Mouse (Mus musculus): Measurements from ENCODE around the gene Insl5. TPM values are rescaled to one million over a fixed set of nuclear protein-coding genes. Genes with fewer than 3 reads are reported as not detected.
A peak's percentile ranks its signal among the peaks of the same experiment; 100 is the strongest.

The Insl5 gene
- total RNA-seq, 2 experiments from 2014 or later = not detected

DNA sequence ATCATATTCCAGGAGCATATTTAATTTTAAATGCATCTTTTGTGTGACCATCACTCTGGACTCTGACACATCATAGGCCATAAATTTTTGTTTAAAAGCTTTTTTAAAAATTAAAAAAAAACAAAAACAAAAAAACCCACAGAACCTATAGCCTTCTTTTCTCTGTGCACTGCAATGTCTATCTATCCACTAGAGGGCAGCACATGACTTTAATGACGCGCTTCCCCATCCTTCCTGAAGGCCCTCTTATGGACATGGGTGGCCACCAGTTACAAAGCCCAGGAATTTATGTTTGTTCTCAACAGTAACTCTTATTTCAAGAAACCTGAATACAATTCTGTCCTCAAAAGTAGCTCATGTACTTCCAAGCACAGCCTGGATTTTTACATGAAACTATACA, 39.7 kb downstream of the Insl5 start:
- peak; percentile 29 for DNase-seq
- intact Hi-C loops (cut with DNase I) = loop anchor here (1.0 to 2.0 kb wide), 2 partner anchors 159 to 360 kb away; no protein-coding TSS in a partner anchor

DNA sequence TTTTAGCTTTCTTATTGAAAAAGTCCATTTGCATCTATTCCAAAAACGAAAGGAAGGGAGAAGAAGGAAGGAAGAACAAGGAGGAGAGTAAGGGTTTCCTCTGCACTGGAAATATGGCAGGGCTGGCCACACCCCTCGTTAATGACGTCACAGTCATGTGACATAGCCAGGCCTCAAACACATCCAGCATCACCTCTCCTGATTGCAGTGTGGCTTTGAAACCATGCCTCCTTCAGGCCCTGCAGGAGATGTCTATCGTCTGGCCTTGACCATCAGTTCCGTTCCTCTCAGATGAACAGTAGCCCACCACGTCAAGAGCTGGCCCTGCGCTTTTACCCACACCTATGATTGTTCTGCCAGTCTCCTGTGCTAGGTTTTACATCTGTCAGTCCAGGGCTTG, 40.5 kb downstream of the Insl5 start:
- no peak for TF ChIP-seq CTCF (IDR thresholded peaks at IDR 0.05)
- no peak for DNase-seq
- intact Hi-C loops (cut with DNase I) = loop anchor here (2.0 kb wide), 1 partner anchor 361 kb away; no protein-coding TSS in a partner anchor
- Histone ChIP-seq H3K4me3 (no peak overlapping the region), H3K27ac (no peak overlapping the region)

More for the DNA sequence above, 39.7 kb downstream of the Insl5 start:
- no peak overlapping the region for H3K4me3 ChIP-seq
- TF ChIP-seq CTCF (IDR thresholded peaks at IDR 0.05) = peak; percentile 85
- no peak overlapping the region for H3K27ac ChIP-seq

DNA sequence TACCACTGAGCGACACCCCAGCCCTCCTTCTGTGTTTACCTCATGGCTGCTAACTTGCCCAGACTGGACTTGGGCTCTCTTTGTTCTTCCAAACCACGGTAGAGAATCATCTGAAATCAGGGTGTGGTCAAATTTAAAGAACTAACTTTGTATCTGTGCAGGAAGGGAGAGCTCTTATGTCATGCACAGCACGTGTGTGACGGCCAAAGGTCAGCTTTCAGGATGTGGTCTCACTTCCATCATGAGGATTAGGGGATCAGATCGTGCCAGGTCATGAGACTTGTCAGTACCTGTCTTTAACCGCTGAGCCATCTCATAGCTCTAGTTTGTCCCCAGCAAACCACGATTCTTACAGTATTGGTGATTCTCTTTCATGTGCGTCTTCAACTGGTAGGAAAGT, 44.9 kb downstream of the Insl5 start:
- intact Hi-C loops (cut with DNase I) = no loop called here
- Histone ChIP-seq H3K4me3 (no peak overlapping the region), H3K27ac (no peak overlapping the region)
- TF ChIP-seq CTCF (IDR thresholded peaks at IDR 0.05) = no peak
- DNase-seq = no peak

DNA sequence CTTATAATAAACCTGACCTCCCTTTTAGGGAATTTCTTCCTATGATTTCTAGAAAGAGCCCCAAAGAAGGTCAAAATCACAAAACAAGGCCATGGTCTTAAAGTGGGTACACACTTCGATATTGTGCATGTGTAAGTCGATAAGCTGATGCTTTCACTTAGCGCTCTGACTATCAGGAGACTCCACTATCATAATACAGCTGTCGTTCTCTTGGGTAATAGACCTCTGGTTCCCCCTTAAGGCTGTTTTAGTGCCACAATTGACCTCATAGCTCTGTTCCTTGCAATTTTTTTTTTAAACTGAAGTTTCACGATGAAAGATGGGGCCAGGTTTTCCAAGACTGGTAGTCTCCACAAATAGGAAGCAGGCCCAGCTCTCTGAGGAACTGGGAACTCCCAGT, 47.3 kb downstream of the Insl5 start:
- no peak for TF ChIP-seq CTCF (IDR thresholded peaks at IDR 0.05)
- Histone ChIP-seq H3K27ac (no peak overlapping the region), H3K4me3 (peak overlapping the region; percentile 49)
- intact Hi-C loops (cut with DNase I) = no loop called here
- DNase-seq = no peak

DNA sequence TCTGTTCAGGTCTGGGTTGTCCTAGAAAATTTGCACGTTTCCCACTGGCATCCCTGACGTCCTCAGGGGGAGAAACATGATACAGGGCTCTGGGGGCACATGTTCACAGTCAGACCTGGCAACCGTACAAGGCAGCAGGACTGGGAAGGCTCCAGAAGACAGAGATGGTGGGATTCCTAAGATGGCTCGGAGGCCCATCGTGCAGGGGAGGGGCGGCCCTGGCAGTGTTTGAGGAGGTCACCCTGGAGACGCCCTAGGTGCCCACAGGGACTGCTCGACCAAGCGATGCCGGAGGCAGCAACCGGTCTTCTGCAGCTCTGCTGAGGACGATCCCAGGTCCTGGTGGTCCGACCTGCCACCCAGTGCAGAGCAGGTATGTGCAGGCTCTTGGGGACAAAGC, 48.2 kb downstream of the Insl5 start, which contains the start of gene Tctex1d1:
Gene Tctex1d1, plus strand, starts transcription at position 167 of the 400 bp plus-strand sequence.
- peak within 1 kb of the TSS; percentile 49 for H3K4me3 ChIP-seq
- peak; percentile 40 for DNase-seq
- TF ChIP-seq CTCF (IDR thresholded peaks at IDR 0.05) = no peak
- intact Hi-C loops (cut with DNase I) = no loop called here
- H3K27ac ChIP-seq = no peak within 1 kb of the TSS

DNA sequence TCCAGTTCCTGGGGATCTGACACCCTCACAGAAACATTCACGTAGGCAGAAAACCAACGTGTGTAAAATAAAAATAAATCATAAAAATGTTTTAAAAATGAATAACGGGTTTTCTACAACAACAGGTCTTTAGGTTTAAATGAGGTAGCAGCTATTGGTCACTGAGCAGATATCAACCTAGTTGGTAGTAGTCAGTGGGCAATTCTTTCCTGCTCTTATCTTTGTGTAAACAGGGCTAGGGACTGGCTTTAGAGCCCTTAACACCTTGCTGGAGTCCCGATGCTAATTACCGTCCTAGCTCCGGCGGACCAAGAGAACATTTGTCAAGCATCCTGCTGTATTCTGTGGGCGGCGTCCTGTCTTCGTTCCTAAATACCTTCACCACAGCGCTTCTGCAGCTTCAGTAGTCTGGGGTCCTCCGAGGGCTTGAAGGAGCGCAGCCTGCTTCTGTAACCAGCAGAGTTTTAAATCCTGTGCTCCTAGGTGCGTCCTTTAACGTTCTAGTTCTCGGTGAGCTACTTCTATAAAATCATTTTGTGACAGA, 48.8 kb downstream of the Insl5 start:
- intact Hi-C loops (cut with DNase I) = no loop called here
- H3K4me3 ChIP-seq = peak overlapping the region; percentile 26; the same call in 1 of the 2 replicates
- DNase-seq = no peak
- TF ChIP-seq CTCF (IDR thresholded peaks at IDR 0.05) = no peak
- H3K27ac ChIP-seq = no peak overlapping the region

DNA sequence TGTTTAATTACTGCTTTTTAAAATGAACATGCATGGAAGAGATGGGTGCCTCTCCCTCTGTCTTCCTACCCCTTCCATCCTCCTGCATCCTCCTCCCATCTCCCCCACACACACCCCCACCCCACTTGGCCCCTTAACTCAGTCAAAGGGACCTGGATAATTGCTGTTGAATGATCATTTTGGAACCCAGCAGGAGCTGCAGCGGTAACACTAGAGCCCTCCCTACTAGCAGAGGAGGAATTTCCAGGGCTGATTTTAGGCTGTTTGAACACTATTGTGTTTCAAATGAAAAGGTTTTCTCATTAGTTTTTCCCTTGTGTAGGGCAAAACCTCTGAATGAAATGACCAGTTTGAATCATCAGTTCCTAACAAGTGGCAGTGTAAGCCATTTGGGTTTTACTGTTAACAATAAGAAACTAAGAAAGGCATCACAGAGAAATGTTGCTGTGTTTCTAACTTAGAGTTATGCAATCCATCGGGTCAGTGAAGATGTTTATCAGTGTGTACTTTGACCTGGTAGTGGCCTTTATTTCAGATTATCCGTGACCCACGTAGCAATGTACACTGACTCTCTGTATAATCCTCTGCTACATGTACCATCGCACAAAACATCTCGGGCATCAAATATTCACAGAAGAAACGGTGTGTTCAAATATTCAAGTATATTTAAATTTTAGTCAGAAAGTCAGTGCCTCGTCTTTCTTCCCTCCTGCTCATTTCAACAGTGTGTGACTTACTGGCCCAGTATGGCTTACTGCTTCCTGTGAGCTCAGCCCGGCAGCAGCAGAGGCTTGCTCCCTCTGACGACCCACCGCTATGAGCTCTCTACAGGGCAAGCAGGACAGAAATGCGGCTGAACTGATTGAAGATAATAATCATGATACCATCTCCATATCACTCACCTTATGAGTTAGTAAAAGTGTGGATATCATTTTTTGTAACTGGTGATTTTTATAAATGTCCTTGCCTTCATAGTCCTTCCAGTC, 50.1 kb downstream of the Insl5 start:
- Histone ChIP-seq H3K4me3 (no peak overlapping the region), H3K27ac (no peak overlapping the region)
- intact Hi-C loops (cut with DNase I) = no loop called here
- DNase-seq = no peak
- no peak for TF ChIP-seq CTCF (IDR thresholded peaks at IDR 0.05)

DNA sequence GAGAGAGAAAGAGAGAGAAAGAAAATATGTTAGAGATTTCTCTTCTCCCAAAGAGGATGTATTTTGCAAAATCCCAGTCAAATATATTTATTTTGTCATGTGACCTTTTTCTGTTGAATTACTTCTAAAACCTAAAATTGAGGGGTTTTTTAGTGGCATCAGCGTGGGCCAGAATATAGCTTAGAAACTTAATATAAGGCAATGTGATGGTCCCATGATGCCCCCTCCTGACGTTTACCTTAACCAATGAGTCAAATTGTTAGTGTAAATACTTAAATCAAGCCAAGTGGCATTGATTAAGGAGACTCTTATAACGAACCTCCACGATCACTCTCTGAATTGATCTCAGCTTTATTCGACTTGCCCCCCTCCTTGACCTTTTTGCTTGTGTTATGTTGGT, 52.5 kb downstream of the Insl5 start:
- no peak for TF ChIP-seq CTCF (IDR thresholded peaks at IDR 0.05)
- no peak overlapping the region for H3K4me3 ChIP-seq
- no peak overlapping the region for H3K27ac ChIP-seq
- DNase-seq = no peak
- intact Hi-C loops (cut with DNase I) = no loop called here

DNA sequence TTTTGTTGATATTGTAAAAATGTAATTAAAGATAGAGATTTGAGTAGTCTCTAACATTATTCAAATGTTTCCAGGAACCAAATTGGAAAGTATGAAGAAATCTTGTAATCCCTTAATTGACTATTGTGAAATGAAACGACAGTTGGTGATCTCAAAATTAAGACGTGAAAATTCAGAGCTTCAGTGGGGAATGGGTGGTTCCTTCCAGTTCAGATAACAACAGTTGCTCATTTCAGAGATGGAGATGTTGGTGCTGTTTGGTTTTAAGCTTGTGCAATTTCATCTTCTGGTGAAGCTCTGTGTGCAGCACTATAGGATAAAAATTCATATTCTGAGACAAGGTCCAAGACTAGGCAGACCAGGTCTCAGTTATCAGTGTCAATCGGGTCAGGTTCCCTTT, 54.6 kb downstream of the Insl5 start:
- Histone ChIP-seq H3K27ac (no peak overlapping the region), H3K4me3 (no peak overlapping the region)
- no peak for DNase-seq
- no peak for TF ChIP-seq CTCF (IDR thresholded peaks at IDR 0.05)
- intact Hi-C loops (cut with DNase I) = no loop called here

DNA sequence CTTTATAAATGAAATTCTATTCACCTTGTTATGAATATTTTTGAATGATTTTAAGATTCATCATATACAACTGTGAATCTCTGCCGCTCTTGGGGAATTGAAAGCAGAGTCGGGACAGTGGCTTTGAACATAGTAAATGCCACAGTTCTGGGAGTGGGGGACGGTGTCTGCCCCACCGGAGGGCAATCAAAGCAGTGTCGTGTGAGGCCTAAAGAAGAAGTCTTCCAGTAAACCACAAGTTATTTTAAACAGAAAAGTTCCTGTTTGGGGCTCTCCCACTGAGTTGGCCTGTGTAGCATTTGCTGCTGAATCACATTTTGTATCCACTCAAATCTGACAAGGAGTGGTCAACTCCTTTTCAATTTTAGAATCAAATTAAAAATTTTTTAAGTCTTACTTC, 55.5 kb downstream of the Insl5 start:
- intact Hi-C loops (cut with DNase I) = no loop called here
- TF ChIP-seq CTCF (IDR thresholded peaks at IDR 0.05) = no peak
- Histone ChIP-seq H3K27ac (no peak overlapping the region), H3K4me3 (no peak overlapping the region)
- no peak for DNase-seq

DNA sequence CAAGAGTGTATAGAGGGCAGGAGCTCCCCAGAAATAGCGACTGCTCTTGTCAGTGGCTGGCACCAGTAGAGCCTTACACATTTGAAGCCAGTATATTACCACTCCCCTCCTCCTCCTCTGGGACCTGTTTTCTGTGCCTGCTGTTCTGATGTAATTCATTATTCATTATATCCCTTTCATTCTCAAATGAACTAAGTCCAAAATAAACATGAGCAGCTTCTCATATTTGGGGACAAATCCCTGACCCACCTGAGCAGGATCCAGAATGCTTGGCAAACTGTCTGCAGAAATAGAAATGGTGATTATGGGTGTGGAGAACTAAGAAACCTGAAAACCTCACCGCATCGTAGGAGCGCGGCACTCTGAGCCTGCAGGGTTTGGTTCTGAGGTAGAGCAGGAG, 57.0 kb downstream of the Insl5 start:
- intact Hi-C loops (cut with DNase I) = no loop called here
- no peak overlapping the region for H3K4me3 ChIP-seq
- H3K27ac ChIP-seq = no peak overlapping the region
- no peak for DNase-seq
- TF ChIP-seq CTCF (IDR thresholded peaks at IDR 0.05) = no peak

Other genes with a start within 250 kb of the Insl5 start
- gene Tctex1d1, start 48.2 kb downstream of the Insl5 start, total RNA-seq (2021) = not detected
- 10 to 100 TPM; 20.0 to 21.4 TPM for gene Mier1, start 87.5 kb upstream of the Insl5 start, total RNA-seq (2021)
- under 1 TPM; 0.36 to 0.56 TPM for gene Wdr78, start 87.7 kb upstream of the Insl5 start, total RNA-seq (2021)
- 1 to 10 TPM; 4.6 to 6.3 TPM for gene Slc35d1, start 188.3 kb upstream of the Insl5 start, total RNA-seq (2021)

Measured in gastrocnemius, adult 2 months (tissue).